Mouse (Mus musculus): ENCODE data around the gene Arl15. TPM values are rescaled to one million over a fixed set of nuclear protein-coding genes. Genes with fewer than 3 reads are reported as not detected.

Gene Arl15
- total RNA-seq, 2 experiments from 2014 or later = 4.6 to 6.2 TPM

DNA sequence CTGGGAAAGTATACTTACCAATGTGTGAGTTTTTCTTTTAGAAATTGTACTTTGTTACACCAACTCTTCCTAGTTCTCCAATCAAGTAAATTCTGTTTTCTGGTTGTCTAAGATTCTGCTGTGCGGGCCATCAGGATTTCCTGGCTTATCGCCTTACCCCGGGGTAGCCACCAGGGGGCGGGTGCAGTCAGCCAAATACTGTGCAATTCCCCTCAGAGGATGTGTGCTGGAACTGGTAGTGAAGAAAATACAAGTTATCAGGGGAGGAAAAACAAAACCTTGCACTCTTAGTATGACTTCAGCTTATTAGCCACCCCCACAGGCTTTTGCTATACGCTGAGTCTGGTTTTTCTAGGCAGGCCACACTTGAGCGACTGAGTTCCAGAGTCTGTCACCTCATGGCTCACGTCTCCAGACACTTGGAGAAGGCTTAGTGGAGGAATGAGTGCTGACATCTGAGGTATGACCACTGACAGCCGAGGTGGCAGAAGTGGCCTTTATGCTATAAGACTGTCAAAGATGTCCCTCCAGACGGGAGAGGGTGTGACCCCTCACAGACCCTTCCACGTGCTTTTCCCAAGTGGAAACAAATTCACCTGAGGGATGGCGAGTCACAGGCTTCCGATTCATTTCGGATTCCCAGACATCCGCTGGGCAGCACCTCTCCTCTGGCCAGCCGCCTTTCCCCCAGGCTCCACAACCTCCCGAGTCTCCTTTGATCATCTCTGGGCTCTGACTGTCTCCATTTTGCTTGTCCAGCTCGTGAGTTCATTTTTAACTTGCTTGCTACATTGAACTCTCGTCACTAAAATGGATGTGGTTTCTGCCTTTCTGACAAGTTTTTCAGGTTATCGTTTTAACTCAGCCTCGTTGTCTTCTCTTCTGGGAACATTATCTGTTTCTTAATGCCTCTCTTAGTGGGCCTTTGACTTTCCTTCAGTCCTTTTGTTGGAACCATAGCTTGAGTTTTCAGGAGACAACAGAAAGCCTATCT lies 75.2 kb downstream of the Arl15 start:
- intact Hi-C loops (cut with DNase I) = loop anchor here (5.0 kb wide), 1 partner anchor 602 kb away; no protein-coding TSS in a partner anchor
- peak; percentile 76 for DNase-seq
- H3K27ac ChIP-seq = peak overlapping the region; percentile 60
- 0 out of 2 replicates have a peak overlapping the region, but pooled peaks have one; percentile 9 for H3K4me3 ChIP-seq
- TF ChIP-seq CTCF (IDR thresholded peaks at IDR 0.05) = peak; percentile 89

DNA sequence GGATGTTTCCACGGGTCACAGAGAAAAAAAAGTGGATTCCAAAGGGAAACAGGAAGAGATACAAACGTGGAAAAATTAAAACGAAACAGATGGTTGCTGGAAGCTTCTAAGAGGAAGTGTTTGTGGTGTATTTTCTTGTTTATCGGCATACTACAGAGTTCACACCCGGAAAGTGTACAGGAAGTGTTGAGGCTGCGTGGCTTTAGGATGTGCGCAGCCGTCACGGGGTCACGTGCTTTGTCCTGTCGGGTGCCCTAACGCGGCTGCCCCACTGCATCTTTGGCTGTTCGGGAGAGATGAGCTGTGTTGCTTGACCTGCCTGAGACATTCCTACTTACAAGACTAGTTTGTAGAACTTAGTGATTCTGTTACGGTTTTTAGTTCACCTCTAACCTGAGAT lies 76.1 kb downstream of the Arl15 start:
- TF ChIP-seq CTCF (IDR thresholded peaks at IDR 0.05) = no peak
- peak overlapping the region; percentile 60 for H3K27ac ChIP-seq
- intact Hi-C loops (cut with DNase I) = no loop called here
- no peak for DNase-seq
- H3K4me3 ChIP-seq = peak overlapping the region; percentile 56

DNA sequence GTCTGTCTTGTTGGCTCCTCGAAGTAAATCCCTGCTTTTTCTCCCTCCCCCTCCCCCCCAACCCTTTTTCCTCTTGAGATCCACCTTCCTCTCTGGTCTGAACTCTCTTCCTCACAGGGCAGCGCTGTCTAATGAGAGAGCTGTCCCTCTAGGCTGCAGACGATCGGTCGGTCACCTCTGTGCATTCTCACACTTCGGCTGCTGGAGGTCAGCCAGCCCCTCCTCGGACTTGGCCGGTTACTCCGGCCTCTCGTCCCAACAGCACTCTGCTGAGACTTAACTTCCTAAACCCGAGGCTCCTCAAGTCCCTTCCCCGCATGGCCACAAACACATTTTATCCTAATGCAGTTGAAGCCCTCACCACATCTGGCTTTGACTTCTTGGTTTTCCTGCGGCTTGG lies 77.5 kb downstream of the Arl15 start:
- intact Hi-C loops (cut with DNase I) = no loop called here
- H3K27ac ChIP-seq = peak overlapping the region; percentile 60
- peak; percentile 89 for DNase-seq
- TF ChIP-seq CTCF (IDR thresholded peaks at IDR 0.05) = no peak
- peak overlapping the region; percentile 51 for H3K4me3 ChIP-seq

DNA sequence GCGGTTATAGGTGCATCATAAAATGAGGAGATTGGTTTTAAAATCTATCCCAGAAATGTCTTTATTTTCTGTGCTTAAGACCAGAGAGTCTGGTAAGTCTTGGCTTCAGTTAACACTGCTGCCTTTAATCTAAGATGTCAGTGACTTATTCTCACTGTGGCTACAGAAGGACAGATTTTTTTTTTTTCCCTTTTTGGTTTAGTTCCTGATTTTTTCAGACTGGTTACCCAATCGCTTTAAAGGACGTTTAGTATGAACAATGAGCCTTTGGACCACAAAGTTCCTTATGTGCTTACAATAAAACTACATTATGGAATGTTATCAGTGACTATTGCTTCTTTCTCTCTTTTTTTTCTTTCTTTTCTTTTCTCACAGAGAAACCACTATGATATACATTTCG lies 81.4 kb downstream of the Arl15 start:
- DNase-seq = no peak
- intact Hi-C loops (cut with DNase I) = loop anchor here (2.0 to 5.0 kb wide), 2 partner anchors 202 to 585 kb away; no protein-coding TSS in a partner anchor
- H3K4me3 ChIP-seq = no peak overlapping the region
- no peak overlapping the region for H3K27ac ChIP-seq
- no peak for TF ChIP-seq CTCF (IDR thresholded peaks at IDR 0.05)

DNA sequence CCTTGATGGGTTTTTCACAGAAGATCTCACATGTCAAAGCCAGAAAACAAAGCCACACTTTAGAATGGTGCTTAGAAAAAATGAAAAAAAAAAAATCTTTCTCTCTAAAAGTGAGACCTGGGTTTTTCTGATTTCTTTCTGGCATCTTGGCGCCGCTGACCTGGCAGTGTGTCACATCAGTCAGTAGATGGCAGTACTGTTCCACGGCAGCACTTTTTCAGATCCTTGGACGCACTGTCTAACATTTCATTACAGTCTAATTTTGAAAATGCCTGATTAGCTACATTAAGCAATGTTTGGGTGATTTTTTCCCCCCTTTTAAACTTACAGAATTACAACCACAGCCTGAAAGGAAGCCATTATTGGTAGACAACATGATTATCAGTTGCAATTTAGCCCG lies 83.1 kb downstream of the Arl15 start:
- Histone ChIP-seq H3K4me3 (peak overlapping the region; percentile 42), H3K27ac (no peak overlapping the region; the same call in 1 of the 2 replicates)
- intact Hi-C loops (cut with DNase I) = loop anchor here (1.0 to 5.0 kb wide), 3 partner anchors 200 to 916 kb away; no protein-coding TSS in a partner anchor
- no peak; the same call in 1 of the 2 replicates for TF ChIP-seq CTCF (IDR thresholded peaks at IDR 0.05)
- DNase-seq = peak; percentile 72

DNA sequence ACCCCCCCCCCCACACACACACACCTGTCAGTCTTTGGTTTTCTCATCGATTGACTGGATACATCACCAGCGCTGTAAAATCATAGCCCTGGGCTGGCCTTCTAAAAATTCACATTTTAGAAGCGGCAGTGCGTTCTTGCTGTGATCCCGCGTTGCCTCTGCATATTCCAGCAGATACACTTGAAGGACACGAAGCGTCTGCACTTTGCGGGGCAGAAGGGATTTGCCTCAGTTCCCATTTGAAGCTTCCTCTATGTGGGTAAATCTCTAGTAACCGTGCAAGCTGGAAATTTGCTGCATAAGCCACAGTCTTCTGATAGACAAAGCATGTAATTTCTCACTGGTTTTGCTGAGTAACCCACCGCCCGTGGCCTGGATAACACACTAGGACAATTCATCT lies 84.3 kb downstream of the Arl15 start:
- intact Hi-C loops (cut with DNase I) = loop anchor here (5.0 kb wide), 1 partner anchor 199 kb away; no protein-coding TSS in a partner anchor
- no peak overlapping the region for H3K4me3 ChIP-seq
- no peak overlapping the region for H3K27ac ChIP-seq
- DNase-seq = no peak
- no peak for TF ChIP-seq CTCF (IDR thresholded peaks at IDR 0.05)

DNA sequence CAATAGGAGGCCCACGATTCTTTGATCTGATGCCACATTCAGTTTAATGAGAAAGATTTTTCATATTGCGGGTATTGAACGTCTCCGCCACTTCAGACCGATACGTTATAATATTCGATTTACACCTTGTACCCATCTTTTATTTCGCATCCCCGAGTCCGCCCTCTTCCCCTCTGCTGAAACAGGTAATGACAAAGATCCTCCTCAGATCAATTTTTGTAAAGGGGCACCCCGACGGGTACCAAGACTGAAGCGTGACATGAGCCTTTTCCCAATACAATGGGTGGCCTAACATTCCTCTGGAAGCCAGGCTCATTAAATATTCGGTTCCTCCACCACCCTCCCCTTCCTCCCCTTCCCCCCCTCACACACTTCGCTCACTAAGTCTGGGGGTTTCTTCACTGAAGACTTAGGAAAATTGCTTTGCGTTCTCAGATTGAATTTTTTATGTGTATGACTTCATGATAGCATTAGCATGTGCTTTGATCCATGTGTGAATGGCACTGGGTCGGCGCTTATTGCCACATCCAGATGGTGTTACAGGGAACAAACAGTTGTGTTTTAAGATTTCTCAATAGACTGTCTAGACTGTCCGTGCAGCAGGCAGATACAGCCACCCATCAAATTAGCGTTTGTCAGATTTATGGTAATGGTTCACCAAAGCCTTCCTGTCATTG lies 85.5 kb downstream of the Arl15 start:
- no peak for TF ChIP-seq CTCF (IDR thresholded peaks at IDR 0.05)
- intact Hi-C loops (cut with DNase I) = loop anchor here (5.0 kb wide), 1 partner anchor 198 kb away; no protein-coding TSS in a partner anchor
- no peak overlapping the region for H3K4me3 ChIP-seq
- no peak overlapping the region for H3K27ac ChIP-seq
- no peak for DNase-seq

DNA sequence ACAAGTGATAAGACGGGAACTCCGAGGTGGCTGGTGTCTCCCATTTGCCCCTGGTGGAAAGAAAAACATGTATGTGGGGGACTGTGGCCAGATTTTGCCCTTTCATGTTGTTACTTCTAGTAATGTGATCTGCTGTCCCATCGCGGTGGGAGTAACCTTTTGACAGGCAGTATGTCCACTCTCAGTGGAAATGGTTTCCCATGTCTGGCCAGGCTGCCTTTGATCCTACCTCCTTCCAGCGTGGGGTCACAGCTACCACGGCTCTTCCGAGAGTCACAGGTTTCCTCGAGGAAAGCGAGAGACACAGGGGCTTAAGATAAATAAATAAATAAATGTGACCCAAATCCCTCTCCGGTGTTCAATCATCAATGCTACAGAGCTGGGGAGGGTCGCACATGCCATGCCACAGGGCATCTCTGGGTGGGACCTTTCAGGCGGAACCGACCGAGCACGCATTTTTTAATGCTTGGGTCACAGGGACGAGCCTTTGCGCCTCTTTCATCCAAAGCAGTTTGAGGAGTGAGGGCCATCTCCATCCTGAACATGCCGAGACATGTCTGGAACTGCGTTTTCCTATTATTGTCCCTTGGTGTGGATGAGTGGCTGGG lies 86.4 kb downstream of the Arl15 start:
- Histone ChIP-seq H3K4me3 (no peak overlapping the region), H3K27ac (no peak overlapping the region)
- DNase-seq = no peak
- intact Hi-C loops (cut with DNase I) = no loop called here
- TF ChIP-seq CTCF (IDR thresholded peaks at IDR 0.05) = no peak

DNA sequence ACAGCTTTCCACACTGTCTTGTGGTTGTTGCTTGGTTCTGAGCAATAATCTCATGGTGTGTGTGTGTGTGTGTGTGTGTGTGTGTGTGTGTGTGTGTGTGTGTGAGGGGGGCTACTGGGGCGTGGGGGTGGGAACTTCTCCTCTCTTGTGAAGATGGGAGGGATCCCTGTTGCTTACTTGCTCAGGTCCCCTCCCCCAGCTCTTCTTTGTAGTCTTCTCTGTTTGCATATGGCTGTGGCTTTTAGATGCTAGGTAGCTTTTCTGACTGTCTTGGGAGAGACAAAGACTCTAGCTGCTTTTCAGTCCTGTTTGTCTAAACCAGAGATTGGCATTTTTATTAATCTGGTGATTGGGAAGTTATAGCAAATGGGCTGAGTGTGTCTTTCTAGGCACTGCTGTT lies 88.7 kb downstream of the Arl15 start:
- TF ChIP-seq CTCF (IDR thresholded peaks at IDR 0.05) = no peak
- no peak for DNase-seq
- H3K4me3 ChIP-seq = no peak overlapping the region
- no peak overlapping the region for H3K27ac ChIP-seq
- intact Hi-C loops (cut with DNase I) = no loop called here

DNA sequence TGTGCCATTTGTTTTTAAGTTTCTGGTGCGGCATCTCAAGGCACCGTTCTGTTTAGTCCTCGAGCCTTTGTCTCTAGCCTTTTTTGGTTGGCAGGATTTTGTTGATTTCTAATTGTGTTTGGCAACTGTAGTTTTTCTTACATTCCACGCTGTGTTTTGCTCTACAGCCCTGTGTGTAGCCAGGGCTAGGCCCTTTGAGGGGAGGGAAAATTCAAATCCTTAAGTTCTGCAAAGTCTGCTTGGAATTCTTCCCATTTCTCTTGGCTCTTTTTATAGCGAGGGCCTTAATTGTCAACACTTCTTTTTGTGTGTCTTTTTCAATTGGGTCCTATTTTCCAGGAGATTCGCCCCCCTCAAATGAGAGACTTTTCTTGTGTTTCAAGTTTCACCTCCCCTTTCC lies 92.8 kb downstream of the Arl15 start:
- no peak for DNase-seq
- Histone ChIP-seq H3K4me3 (no peak overlapping the region), H3K27ac (no peak overlapping the region)
- TF ChIP-seq CTCF (IDR thresholded peaks at IDR 0.05) = no peak
- intact Hi-C loops (cut with DNase I) = no loop called here

DNA sequence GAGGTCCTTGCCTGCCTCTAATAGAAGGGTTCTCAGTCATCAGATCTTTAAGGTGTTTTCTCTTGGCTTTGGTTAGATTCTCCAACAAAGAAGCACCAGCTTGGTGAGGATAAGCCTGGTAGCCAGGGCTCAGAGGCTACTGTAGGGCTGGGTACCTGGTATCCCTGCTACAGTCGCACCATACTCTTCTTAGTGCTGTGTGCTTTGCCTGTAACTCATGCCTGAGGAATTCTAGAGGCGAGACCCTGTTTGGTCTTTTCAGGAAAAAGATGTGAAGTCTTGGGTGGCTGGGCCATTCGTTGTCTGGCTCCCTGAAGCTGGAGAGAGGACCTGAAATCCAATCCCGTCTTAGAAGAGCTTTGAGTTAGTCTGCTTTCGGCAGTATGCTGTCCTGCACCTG lies 93.8 kb downstream of the Arl15 start:
- no peak for TF ChIP-seq CTCF (IDR thresholded peaks at IDR 0.05)
- intact Hi-C loops (cut with DNase I) = no loop called here

DNA sequence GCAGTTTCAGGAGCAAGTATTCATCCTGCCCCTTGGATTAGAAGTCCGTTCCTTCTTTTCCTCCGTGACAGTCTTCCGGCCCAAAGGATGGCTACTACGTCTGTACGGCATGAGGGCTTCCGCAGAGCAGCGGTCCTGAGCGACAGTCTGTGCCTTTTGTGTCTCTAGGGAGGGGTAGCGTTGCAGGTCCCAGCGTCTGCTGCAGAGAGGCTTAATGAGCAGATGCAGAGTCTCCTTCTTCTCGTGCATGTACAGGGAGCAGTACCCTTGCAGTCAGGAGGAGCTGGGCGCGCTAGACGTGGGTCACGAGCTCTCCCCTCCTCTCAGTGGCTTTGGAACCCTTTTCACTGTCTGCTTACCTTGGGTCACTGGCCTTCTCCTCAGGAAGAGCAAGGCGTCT lies 94.4 kb downstream of the Arl15 start:
- TF ChIP-seq CTCF (IDR thresholded peaks at IDR 0.05) = no peak
- intact Hi-C loops (cut with DNase I) = no loop called here

More for the DNA sequence above, 93.8 kb downstream of the Arl15 start:
- no peak for DNase-seq
- Histone ChIP-seq H3K27ac (no peak overlapping the region), H3K4me3 (no peak overlapping the region)

More for the DNA sequence above, 94.4 kb downstream of the Arl15 start:
- H3K27ac ChIP-seq = no peak overlapping the region
- H3K4me3 ChIP-seq = no peak overlapping the region
- DNase-seq = no peak
